Mouse (Mus musculus) embryo, embryonic 10.5 days (tissue): ENCODE measurements at regions not wholly inside any gene's neighbourhood (a gene's known extent, or its start where the extent isn't known, plus 50 kb on each side); places are given as distances from the start of the nearest gene placed in this dataset.

Experiments
- DNase-seq: peaks from one replicate; pipeline ENCODE4 v3.0.0-alpha.2; 2015; ENCODE audit warnings: low spot score

- no peak for DNase-seq
These were observed 227.7 kb upstream of the Vstm2b start for GRCm38 (mm10) chr7:40670401-40670800.

- no peak for DNase-seq
These were observed 227.1 kb upstream of the Vstm2b start for GRCm38 (mm10) chr7:40671068-40671467.

- DNase-seq: no peak
These were observed 225.8 kb upstream of the Vstm2b start for GRCm38 (mm10) chr7:40672348-40672747.

- no peak for DNase-seq
These were observed 223.7 kb upstream of the Vstm2b start for GRCm38 (mm10) chr7:40674397-40674796.

GRCm38 (mm10) chr7:40677601-40678000 lies 220.5 kb upstream of the Vstm2b start:
- DNase-seq: no peak

GRCm38 (mm10) chr7:40680567-40680966 lies 217.6 kb upstream of the Vstm2b start:
- DNase-seq: no peak

GRCm38 (mm10) chr7:40680993-40681392 lies 217.1 kb upstream of the Vstm2b start:
- DNase-seq: no peak

GRCm38 (mm10) chr7:40683176-40683575 lies 215.0 kb upstream of the Vstm2b start:
- DNase-seq: no peak

- no peak for DNase-seq
These were observed 214.5 kb upstream of the Vstm2b start for GRCm38 (mm10) chr7:40683641-40684040.

- DNase-seq: no peak
These were observed 211.1 kb upstream of the Vstm2b start for GRCm38 (mm10) chr7:40687005-40687404.

GRCm38 (mm10) chr7:40688546-40688945 lies 209.6 kb upstream of the Vstm2b start:
- no peak for DNase-seq

- DNase-seq: no peak
These were observed 204.4 kb upstream of the Vstm2b start for GRCm38 (mm10) chr7:40693755-40694154.

- DNase-seq: no peak
These were observed 200.6 kb upstream of the Vstm2b start for GRCm38 (mm10) chr7:40697551-40697950.

- DNase-seq: no peak
These were observed 199.8 kb upstream of the Vstm2b start for GRCm38 (mm10) chr7:40698309-40698708.

GRCm38 (mm10) chr7:40699633-40700032 lies 198.5 kb upstream of the Vstm2b start:
- DNase-seq: no peak

- DNase-seq: no peak
These were observed 197.5 kb upstream of the Vstm2b start for GRCm38 (mm10) chr7:40700656-40701055.

- DNase-seq: no peak
These were observed 195.7 kb upstream of the Vstm2b start for GRCm38 (mm10) chr7:40702191-40703045.

- no peak for DNase-seq
These were observed 189.9 kb upstream of the Vstm2b start for GRCm38 (mm10) chr7:40708231-40708630.

- no peak for DNase-seq
These were observed 180.1 kb upstream of the Vstm2b start for GRCm38 (mm10) chr7:40717991-40718390.

GRCm38 (mm10) chr7:40736971-40737468 lies 161.1 kb upstream of the Vstm2b start:
- no peak for DNase-seq

- no peak for DNase-seq
These were observed 160.6 kb upstream of the Vstm2b start for GRCm38 (mm10) chr7:40737496-40737895.

- DNase-seq: no peak
These were observed 160.0 kb upstream of the Vstm2b start for GRCm38 (mm10) chr7:40738174-40738573.

GRCm38 (mm10) chr7:40742553-40743151 lies 155.5 kb upstream of the Vstm2b start:
- no peak for DNase-seq
